Mouse (Mus musculus): ENCODE data around the gene Aplnr.

DNA sequence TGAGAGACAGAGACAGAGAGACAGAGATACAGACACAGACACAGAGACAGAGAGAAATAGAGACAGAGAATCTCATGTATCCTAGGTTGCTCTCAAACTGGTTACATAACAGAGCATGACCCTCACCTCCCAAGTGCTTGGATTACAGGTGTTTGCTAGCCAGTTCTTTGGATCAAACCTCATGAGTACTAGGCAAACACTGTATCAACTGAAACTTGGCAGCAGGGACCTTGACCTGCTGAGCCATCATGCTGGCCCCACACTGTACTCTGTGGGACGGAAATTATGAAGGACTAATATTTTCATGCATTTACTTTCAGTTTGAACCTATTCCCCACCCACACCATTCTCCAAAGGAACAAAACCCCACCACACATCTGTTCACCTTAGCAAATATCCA lies 42.6 kb upstream of the Aplnr start:
- no peak for TF ChIP-seq CTCF (IDR thresholded peaks at IDR 0.05; ENCODE audit: borderline replicate concordance, extremely low read depth, insufficient read depth, insufficient read length)
- TF ChIP-seq POLR2A (IDR thresholded peaks at IDR 0.05; ENCODE audit: borderline replicate concordance, extremely low read depth, insufficient read depth, insufficient read length, poor library complexity, severe bottlenecking), result no peak
